Mouse (Mus musculus): ENCODE measurements around the gene Ints12. TPM values are rescaled to one million over a fixed set of nuclear protein-coding genes. Genes with fewer than 3 reads are reported as not detected.

The Ints12 gene
- polyA plus RNA-seq, 1 experiment from 2014 or later = 11.0 TPM

- no peak for DNase-seq
- WGBS (ENCODE audit: insufficient replicate concordance) = 37% methylated on average over 4 of the region's 4 CpGs
Measured at GRCm38 (mm10) chr3:133098336-133098735, 6.7 kb downstream of the Ints12 start.

GRCm38 (mm10) chr3:133098909-133099308, 7.3 kb downstream of the Ints12 start:
- no peaks in the 10 kb centered on the region for H3K27me3 ChIP-seq
- no peak overlapping the region for H3K9ac ChIP-seq
- no peak overlapping the region for H3K27ac ChIP-seq
- H3K36me3 ChIP-seq = peaks cover 42% of the 10 kb centered on the region
- 76% methylated on average over 2 of the region's 2 CpGs for WGBS (ENCODE audit: insufficient replicate concordance)
- peaks cover 24% of the 10 kb centered on the region for H3K4me1 ChIP-seq (replicated peaks)
- DNase-seq = no peak
- H3K4me2 ChIP-seq = no peak overlapping the region
- ATAC-seq (ENCODE audit: low read depth) = no peak
- H3K9me3 ChIP-seq (replicated peaks) = no peaks in the 10 kb centered on the region
- no peak overlapping the region for H3K4me3 ChIP-seq (replicated peaks)

More at GRCm38 (mm10) chr3:133098336-133098735, 6.7 kb downstream of the Ints12 start:
- H3K4me3 ChIP-seq (replicated peaks) = no peak overlapping the region
- H3K9me3 ChIP-seq (replicated peaks) = no peaks in the 10 kb centered on the region
- peak overlapping the region; percentile 23 for H3K4me2 ChIP-seq
- H3K27ac ChIP-seq = peak overlapping the region; percentile 4; the same call in 1 of the 2 replicates
- peaks cover 37% of the 10 kb centered on the region for H3K36me3 ChIP-seq
- H3K9ac ChIP-seq = no peak overlapping the region
- H3K4me1 ChIP-seq (replicated peaks) = peaks cover 27% of the 10 kb centered on the region
- H3K27me3 ChIP-seq = no peaks in the 10 kb centered on the region
- ATAC-seq (ENCODE audit: low read depth) = peak; percentile 84

DNA sequence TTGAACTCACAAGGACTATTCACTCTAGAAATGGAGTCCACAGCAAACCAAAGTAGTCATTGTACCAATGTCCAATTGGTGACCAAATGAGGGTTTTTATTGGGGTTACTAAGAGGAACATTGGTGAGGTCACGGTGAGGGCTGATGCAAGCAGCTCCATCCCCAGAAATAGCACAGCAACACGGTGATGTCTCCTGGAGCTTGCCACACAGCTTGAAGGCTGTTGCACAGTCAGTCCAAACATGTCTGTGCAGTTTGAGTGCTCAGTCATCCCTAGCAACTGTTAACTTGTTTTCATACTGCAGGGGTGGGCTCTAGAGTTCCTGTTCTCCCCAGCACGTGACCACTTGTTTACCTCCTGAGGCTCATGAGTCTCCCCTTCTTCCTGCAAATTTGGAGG, 12.1 kb downstream of the Ints12 start:
- 79% methylated on average over 3 of the region's 3 CpGs for WGBS (ENCODE audit: insufficient replicate concordance)
- Histone ChIP-seq H3K4me2 (no peak overlapping the region), H3K9ac (no peak overlapping the region), H3K4me1 (replicated peaks) (peaks cover under 1% of the 10 kb centered on the region), H3K27me3 (no peaks in the 10 kb centered on the region), H3K27ac (no peak overlapping the region), H3K9me3 (replicated peaks) (no peaks in the 10 kb centered on the region), H3K4me3 (replicated peaks) (no peak overlapping the region), H3K36me3 (peaks cover 67% of the 10 kb centered on the region)
- no peak for ATAC-seq (ENCODE audit: low read depth)
- no peak for DNase-seq

DNA sequence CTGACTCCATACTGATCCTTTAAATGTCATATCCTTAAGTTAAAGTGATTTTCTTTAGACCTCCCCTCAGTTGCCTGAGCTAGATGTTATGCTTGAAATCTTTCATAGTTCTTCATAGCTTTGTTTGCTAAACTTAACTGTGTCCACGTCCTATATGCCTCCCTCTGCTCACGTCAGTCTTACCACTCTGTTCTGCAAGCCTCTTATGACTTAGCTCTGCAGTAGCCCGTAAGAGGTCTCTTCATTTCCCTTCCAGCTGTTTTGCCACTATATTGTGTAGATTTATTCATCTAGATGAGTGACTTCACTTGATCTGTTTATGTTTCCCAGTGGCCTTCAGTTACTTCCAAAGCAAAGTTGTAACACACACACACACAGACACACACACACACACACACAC, 12.8 kb downstream of the Ints12 start:
- no peak for DNase-seq
- Histone ChIP-seq H3K36me3 (peaks cover 71% of the 10 kb centered on the region), H3K4me3 (replicated peaks) (no peak overlapping the region), H3K4me1 (replicated peaks) (no peaks in the 10 kb centered on the region), H3K27ac (no peak overlapping the region), H3K27me3 (no peaks in the 10 kb centered on the region), H3K9me3 (replicated peaks) (no peaks in the 10 kb centered on the region), H3K4me2 (no peak overlapping the region), H3K9ac (no peak overlapping the region)
- 81% methylated on average over 3 of the region's 3 CpGs for WGBS (ENCODE audit: insufficient replicate concordance)
- no peak for ATAC-seq (ENCODE audit: low read depth)

GRCm38 (mm10) chr3:133108731-133109130, 17.1 kb downstream of the Ints12 start:
- ATAC-seq (ENCODE audit: low read depth) = no peak
- H3K9me3 ChIP-seq (replicated peaks) = no peaks in the 10 kb centered on the region
- 82% methylated on average over 4 of the region's 4 CpGs for WGBS (ENCODE audit: insufficient replicate concordance)

DNA sequence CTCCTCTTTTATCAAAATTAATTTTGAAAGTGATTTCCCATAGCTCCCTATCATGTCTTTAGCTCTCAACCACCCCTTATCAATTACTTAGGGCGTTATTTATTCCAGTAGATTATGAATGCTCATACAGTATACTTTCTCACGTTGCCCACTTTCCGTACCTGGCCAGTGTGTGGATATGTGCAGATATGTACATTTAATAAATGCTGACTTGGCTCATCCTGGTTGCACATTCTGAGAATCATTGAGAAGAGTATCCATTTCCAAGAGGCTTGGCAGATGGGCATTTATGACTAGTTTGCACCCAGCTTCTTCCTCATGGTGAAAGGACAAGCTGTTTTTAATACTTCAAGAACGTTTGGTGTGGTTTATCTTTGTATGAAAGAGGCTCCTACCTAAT, 18.2 kb downstream of the Ints12 start:
- Histone ChIP-seq H3K9me3 (replicated peaks) (no peaks in the 10 kb centered on the region), H3K4me2 (no peak overlapping the region), H3K27ac (no peak overlapping the region), H3K9ac (no peak overlapping the region), H3K4me3 (replicated peaks) (no peak overlapping the region), H3K4me1 (replicated peaks) (no peaks in the 10 kb centered on the region), H3K27me3 (no peaks in the 10 kb centered on the region), H3K36me3 (peaks cover 39% of the 10 kb centered on the region)
- ATAC-seq (ENCODE audit: low read depth) (no peak), DNase-seq (no peak)
- 79% methylated on average over 4 of the region's 4 CpGs for WGBS (ENCODE audit: insufficient replicate concordance)

More at GRCm38 (mm10) chr3:133108731-133109130, 17.1 kb downstream of the Ints12 start:
- H3K36me3 ChIP-seq = peaks cover 48% of the 10 kb centered on the region
- H3K4me1 ChIP-seq (replicated peaks) = no peaks in the 10 kb centered on the region
- no peak overlapping the region for H3K9ac ChIP-seq
- no peak for DNase-seq
- H3K4me3 ChIP-seq (replicated peaks) = no peak overlapping the region
- no peak overlapping the region for H3K27ac ChIP-seq
- no peaks in the 10 kb centered on the region for H3K27me3 ChIP-seq
- H3K4me2 ChIP-seq = no peak overlapping the region

- 21% methylated on average over 2 of the region's 2 CpGs for WGBS (ENCODE audit: insufficient replicate concordance)
- no peaks in the 10 kb centered on the region for H3K27me3 ChIP-seq
- H3K27ac ChIP-seq = no peak overlapping the region
- ATAC-seq (ENCODE audit: low read depth) (no peak), DNase-seq (no peak)
- no peak overlapping the region for H3K4me2 ChIP-seq
- no peaks in the 10 kb centered on the region for H3K9me3 ChIP-seq (replicated peaks)
- no peak overlapping the region for H3K9ac ChIP-seq
- H3K4me1 ChIP-seq (replicated peaks) = no peaks in the 10 kb centered on the region
- no peak overlapping the region for H3K4me3 ChIP-seq (replicated peaks)
- peaks cover 24% of the 10 kb centered on the region for H3K36me3 ChIP-seq
Measured at GRCm38 (mm10) chr3:133111741-133112140, 20.1 kb downstream of the Ints12 start.

DNA sequence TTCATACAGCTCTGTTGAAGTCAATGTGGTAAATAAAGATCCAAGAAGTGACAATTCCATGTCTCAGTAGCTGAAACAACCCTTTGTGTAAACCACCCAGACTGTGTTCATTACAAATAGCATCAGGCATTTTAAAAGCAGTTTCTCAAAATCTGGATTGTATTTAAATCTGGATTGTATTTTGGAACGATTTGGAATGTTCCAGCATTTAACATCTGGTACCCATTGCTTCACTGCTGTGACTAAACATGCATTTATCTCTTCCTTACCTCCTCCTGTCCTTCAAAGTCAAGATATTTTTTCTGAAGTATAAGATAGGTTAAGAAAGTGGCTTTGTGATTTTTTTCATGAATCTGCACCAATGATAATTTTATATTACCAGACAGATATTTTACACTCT, 21.6 kb downstream of the Ints12 start:
- DNase-seq = no peak
- 26% methylated on average over 1 of the region's 1 CpGs for WGBS (ENCODE audit: insufficient replicate concordance)

GRCm38 (mm10) chr3:133131372-133131771, 39.7 kb downstream of the Ints12 start:
- Histone ChIP-seq H3K4me2 (no peak overlapping the region), H3K27ac (no peak overlapping the region), H3K36me3 (no peaks in the 10 kb centered on the region), H3K27me3 (no peaks in the 10 kb centered on the region), H3K9ac (no peak overlapping the region), H3K4me3 (replicated peaks) (no peak overlapping the region), H3K4me1 (replicated peaks) (no peaks in the 10 kb centered on the region), H3K9me3 (replicated peaks) (no peaks in the 10 kb centered on the region)
- ATAC-seq (ENCODE audit: low read depth) = no peak
- no peak for DNase-seq
- 76% methylated on average over 5 of the region's 5 CpGs for WGBS (ENCODE audit: insufficient replicate concordance)

More for the DNA sequence above, 21.6 kb downstream of the Ints12 start:
- Histone ChIP-seq H3K9me3 (replicated peaks) (no peaks in the 10 kb centered on the region), H3K27ac (no peak overlapping the region), H3K4me1 (replicated peaks) (no peaks in the 10 kb centered on the region), H3K4me2 (no peak overlapping the region), H3K9ac (no peak overlapping the region), H3K36me3 (peaks cover 15% of the 10 kb centered on the region), H3K27me3 (no peaks in the 10 kb centered on the region), H3K4me3 (replicated peaks) (no peak overlapping the region)
- ATAC-seq (ENCODE audit: low read depth) = no peak

- Histone ChIP-seq H3K4me2 (no peak overlapping the region), H3K9ac (no peak overlapping the region), H3K27ac (no peak overlapping the region), H3K36me3 (no peaks in the 10 kb centered on the region), H3K27me3 (no peaks in the 10 kb centered on the region), H3K4me1 (replicated peaks) (no peaks in the 10 kb centered on the region), H3K4me3 (replicated peaks) (no peak overlapping the region), H3K9me3 (replicated peaks) (no peaks in the 10 kb centered on the region)
- no peak for ATAC-seq (ENCODE audit: low read depth)
- 54% methylated on average over 8 of the region's 8 CpGs for WGBS (ENCODE audit: insufficient replicate concordance)
- DNase-seq = no peak
Measured at GRCm38 (mm10) chr3:133132611-133133010, 41.0 kb downstream of the Ints12 start.

DNA sequence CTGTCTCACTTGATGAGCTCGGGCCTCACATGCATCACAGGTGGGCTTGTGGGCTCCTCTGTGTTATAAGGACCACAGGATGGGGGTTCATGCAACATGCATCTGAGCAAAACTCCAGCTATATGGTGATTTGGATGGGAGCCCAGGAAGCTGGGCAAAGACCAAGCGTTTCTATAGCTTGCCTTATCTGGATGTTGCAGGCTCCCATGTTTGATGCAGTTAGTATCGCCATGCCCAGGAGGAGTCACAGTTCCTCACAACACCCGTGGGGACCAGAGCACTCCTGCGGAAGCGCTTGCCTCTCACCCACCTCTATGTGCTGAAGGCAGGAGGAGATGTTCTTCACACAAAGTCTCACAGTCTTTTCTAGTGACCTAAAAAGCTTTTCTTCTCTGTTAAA, 50.2 kb downstream of the Ints12 start:
- DNase-seq (no peak), ATAC-seq (ENCODE audit: low read depth) (no peak)
- no peaks in the 10 kb centered on the region for H3K9me3 ChIP-seq (replicated peaks)
- no peak overlapping the region for H3K4me3 ChIP-seq (replicated peaks)
- no peak overlapping the region for H3K9ac ChIP-seq
- H3K27me3 ChIP-seq = no peaks in the 10 kb centered on the region
- no peak overlapping the region for H3K4me2 ChIP-seq
- H3K27ac ChIP-seq = no peak overlapping the region
- H3K36me3 ChIP-seq = no peaks in the 10 kb centered on the region
- WGBS (ENCODE audit: insufficient replicate concordance) = 61% methylated on average over 6 of the region's 6 CpGs
- H3K4me1 ChIP-seq (replicated peaks) = no peaks in the 10 kb centered on the region

DNA sequence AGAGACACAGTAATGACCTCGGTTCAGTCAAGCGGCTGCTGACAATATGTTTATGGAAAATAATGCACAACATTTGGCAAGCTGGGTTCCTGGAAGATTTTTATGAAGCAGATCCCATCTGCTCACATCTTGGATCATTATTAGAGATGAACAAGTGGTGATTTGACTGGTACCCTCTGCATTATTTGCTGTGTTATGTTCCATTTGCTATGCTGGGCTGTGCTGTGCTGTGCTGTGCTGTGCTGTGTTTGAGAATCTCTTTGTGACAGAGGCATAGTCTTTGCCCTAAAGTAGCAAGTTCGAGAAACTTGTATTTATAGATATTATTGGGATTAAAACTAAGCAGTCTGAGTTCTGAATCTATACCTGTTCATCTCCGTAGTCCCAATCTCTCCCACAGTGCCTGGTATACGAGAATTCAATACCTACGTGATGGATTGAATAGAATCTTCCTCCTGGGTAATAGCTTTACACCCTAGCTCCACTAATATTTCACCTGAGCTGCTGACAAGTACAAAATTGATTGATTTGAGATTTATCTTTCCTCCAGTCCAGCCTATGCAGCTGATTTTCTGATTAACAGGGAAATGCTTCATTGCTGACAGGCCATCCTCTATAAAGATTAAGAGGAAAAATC, 53.0 kb downstream of the Ints12 start:
- Histone ChIP-seq H3K4me2 (no peak overlapping the region), H3K36me3 (no peaks in the 10 kb centered on the region), H3K27me3 (no peaks in the 10 kb centered on the region), H3K4me1 (replicated peaks) (no peaks in the 10 kb centered on the region), H3K4me3 (replicated peaks) (no peak overlapping the region), H3K9me3 (replicated peaks) (no peaks in the 10 kb centered on the region), H3K27ac (no peak overlapping the region), H3K9ac (no peak overlapping the region)
- ATAC-seq (ENCODE audit: low read depth) (no peak), DNase-seq (no peak)
- WGBS (ENCODE audit: insufficient replicate concordance) = 65% methylated on average over 6 of the region's 6 CpGs

Measured in liver, embryonic 13.5 days (tissue).